Mouse (Mus musculus): Measurements from ENCODE around the gene Prmt6.

The Prmt6 gene

DNA sequence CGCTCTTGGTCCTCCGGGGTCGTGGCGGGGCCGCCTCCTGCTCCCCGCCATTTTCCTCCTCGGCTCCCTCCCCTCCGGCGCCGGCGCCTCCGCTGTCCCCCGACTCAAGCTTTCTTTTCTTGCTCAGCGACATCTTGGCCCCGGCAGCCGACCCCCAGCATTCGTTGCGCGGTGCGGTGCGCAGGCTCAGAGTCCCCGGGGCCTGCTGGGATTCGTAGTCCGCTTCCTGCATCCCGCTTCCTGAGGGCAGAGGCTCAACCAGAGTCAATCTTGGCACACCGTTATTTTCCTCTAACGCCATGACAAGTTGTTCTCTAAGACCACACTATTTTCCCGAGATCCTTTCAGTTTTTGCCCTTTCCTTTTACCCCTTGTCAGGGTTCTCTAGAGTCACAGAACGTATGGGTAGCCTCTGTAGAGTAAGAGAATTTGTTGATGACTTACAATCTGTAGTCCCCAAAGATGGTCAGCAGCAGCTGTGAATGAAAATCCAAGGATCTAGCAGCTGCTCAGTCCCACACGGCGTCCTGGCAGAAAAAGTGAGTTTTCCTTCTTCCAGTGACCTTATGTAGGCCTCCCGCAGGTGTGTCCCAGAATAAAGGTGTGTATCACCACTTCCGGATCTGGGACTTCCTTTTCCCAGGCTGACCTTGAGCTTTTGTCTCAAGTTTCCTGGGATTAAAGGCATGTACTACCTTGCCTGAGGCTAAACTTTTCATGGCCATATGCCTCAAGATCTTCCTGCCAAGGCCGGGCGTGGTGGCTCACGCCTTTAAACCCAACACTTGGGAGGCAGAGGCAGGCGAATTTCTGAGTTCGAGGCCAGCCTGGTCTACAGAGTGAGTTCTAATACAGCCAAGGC, at the start of gene Prmt6:
Gene Prmt6, minus strand, starts transcription at position 160 of the 862 bp plus-strand sequence.
- peak; percentile 44 for DNase-seq (ENCODE audit: extremely low spot score, low read depth, low spot score)

DNA sequence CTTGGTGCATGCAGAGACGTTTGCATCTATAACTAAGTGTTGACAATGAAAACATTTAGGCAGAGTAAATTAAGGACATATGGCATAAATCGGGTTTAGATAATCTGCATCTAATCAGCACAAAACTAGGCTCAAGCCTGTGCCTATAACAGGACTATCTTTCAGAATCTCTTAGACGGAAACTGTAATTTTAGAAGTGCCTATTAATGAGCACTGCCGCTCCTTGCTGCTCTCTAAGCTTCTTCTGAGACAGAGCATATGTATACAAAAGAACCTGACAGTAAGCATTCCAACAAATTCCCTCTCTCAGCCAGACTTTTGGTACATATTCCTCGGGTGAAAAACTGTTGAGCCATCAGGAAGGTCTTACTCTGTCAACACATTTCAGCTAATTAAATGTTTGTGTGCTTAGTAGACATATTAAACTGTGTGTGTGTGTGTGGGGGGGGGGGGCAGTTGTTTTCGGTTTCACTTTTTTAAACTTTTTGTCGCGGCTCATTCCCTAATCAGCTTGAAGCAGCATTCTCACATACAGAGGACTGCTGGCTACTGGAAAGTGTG, 39.8 kb upstream of the Prmt6 start:
- no peak for DNase-seq (ENCODE audit: extremely low spot score, low read depth, low spot score)

DNA sequence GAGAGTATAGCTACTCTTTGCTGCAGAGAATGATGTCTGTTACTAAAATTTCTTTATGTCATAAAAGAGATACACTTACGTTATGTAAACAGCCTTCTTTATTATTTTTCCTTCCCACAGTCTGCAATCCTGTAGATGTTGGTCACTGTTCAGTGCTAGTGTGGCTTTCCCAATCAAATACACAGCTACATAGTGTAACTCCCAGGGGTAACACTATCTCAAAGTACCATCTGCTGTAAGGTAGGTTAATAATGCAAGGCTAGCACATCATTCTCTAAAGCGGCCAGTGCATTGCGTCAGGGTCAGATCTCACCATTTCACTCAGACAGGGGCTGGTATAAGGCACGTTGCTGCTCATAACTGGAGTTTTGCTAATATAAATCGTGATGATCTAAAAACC, 31.9 kb upstream of the Prmt6 start:
- DNase-seq (ENCODE audit: extremely low spot score, low read depth, low spot score) = no peak

GRCm38 (mm10) chr3:110267790-110268189, 17.0 kb upstream of the Prmt6 start:
- DNase-seq (ENCODE audit: extremely low spot score, low read depth, low spot score) = no peak

- DNase-seq (ENCODE audit: extremely low spot score, low read depth, low spot score) = no peak
Measured at GRCm38 (mm10) chr3:110253105-110253504, 2.3 kb upstream of the Prmt6 start.

- no peak for DNase-seq (ENCODE audit: extremely low spot score, low read depth, low spot score)
Measured at GRCm38 (mm10) chr3:110249891-110250838, 633 bp downstream of the Prmt6 start.

DNA sequence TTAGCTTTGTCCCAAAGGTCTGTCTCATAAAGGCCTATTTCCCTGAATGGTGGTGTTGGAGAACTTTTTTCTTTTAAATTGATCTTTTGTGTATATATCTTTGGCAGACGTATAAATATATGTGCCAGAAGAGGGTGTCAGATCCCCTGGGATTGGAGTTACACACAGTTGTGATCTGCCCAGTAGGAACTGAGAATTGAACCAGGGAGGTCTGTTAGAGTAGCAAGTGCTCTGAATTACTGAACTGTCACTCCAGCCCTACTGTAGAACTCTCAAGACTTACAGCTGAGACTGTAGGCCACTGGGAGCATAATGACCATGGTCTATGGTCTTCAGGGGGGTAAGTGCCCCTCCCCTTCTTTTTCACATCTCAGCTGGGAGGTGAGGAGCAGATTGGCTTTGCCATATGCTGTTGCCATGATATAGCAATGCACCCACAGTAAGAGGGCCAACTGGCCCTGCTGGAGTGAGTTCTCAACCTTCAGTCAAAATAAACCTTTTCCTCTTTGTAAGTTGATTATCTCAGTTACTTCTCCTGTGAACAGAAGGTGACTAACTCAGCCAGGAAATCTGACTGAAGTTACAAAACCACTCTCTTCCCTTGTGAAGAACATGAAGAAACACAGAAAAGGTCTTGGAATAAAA, 13.9 kb downstream of the Prmt6 start:
- no peak for DNase-seq (ENCODE audit: extremely low spot score, low read depth, low spot score)

Data from hindlimb bud, embryonic 11.5 days (tissue).